Mouse (Mus musculus): ENCODE results near the gene Manba. TPM values are rescaled to one million over a fixed set of nuclear protein-coding genes. Genes with fewer than 3 reads are reported as not detected.

Manba gene
- 3.9 and 4.2 TPM in 2 replicates for polyA plus RNA-seq (2016; fragmentation: Nextera tagmentation; extraction: Ambion mirVana)

DNA sequence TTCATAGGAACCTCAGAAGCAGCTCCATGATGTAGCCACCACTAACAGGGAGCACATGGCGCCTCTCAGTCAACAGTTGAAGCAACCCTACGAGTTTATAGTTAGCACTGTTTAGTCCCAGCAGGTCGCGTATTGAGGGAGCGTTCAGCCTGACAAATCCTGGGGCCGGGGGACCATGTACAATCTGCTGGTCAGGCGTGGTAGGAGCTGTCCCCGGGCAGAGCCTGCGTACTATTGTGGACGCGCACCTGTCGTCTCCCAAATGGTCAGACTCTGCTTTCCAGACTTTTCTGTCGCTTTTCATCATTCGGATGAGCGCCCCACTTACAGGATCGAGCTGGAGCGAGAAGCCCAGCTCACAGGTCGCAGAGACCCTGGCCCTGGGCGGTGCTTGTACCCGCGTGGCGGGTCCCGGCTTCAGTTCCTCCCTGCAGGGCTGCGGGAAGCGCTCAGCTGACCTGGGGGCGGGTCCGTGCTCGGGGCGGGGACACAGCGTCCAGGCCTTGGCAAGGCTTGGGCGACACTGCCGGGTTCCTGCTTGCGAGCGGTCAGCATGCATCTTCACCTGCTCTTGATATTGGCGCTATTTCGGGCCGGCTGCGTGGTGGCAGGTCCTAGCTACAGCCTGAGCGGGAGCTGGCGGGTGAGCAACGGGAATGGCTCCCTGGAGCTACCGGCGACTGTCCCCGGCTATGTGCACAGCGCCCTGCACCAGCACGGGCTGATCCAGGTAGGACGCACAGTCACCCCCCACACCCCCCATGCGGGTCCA, at the start of gene Manba:
Gene Manba (plus strand): TSS at position 484 of the 772 bp plus-strand sequence.
- WGBS: 3% methylated on average over 48 of the region's 48 CpGs
- peaks cover 13% of the 10 kb centered on the region for H3K4me1 ChIP-seq
- DNase-seq (ENCODE audit: low spot score): peak; percentile 77
- no peaks in the 10 kb centered on the region for H3K9me3 ChIP-seq (replicated peaks)
- H3K36me3 ChIP-seq: no peaks in the 10 kb centered on the region
- peak within 1 kb of the TSS; percentile 61 for H3K4me3 ChIP-seq
- peak within 1 kb of the TSS; percentile 53 for H3K27ac ChIP-seq (replicated peaks)
- peaks cover 18% of the 10 kb centered on the region for H3K27me3 ChIP-seq (ENCODE audit: low read depth, poor library complexity, severe bottlenecking)

DNA sequence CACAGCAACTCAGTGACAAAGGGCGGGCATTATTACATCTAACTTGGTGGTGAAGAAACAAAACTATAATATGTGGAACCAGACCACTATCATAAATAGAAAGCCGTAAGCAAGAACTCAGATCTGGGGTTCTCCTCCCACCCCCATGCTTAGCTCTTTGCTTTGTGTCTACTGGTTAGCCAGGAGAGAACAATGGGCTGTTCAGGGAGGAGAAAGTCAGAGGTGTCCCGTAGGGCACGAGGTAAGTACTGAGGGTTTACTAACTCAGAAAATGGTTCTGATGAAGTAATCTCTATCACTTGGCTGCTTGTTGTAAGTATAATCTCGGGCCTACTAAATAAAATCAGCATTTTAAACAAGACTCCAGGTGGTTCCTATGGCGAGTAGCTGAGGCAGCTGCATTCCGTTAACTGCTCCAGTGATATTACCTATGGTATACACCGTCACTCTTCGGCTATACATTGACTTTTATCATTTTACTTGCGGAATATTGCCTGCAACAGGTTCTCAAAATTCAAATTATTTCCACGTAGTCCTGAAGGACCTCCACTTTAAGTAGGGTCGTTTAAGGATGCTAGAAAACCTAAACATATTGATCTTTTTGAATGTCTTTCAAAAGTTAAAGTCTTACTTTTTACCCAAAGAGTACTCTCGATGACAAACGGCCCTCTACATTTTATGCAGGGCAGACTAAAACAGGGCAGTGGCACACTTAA, 48.4 kb upstream of the Manba start:
- Histone ChIP-seq H3K27ac (replicated peaks) (peak overlapping the region; percentile 100), H3K36me3 (peaks cover 31% of the 10 kb centered on the region), H3K9me3 (replicated peaks) (no peaks in the 10 kb centered on the region), H3K4me1 (peaks cover 33% of the 10 kb centered on the region), H3K27me3 (ENCODE audit: low read depth, poor library complexity, severe bottlenecking) (no peaks in the 10 kb centered on the region), H3K4me3 (peak overlapping the region; percentile 91)
- WGBS: 41% methylated on average over 14 of the region's 14 CpGs
- DNase-seq (ENCODE audit: low spot score): no peak

DNA sequence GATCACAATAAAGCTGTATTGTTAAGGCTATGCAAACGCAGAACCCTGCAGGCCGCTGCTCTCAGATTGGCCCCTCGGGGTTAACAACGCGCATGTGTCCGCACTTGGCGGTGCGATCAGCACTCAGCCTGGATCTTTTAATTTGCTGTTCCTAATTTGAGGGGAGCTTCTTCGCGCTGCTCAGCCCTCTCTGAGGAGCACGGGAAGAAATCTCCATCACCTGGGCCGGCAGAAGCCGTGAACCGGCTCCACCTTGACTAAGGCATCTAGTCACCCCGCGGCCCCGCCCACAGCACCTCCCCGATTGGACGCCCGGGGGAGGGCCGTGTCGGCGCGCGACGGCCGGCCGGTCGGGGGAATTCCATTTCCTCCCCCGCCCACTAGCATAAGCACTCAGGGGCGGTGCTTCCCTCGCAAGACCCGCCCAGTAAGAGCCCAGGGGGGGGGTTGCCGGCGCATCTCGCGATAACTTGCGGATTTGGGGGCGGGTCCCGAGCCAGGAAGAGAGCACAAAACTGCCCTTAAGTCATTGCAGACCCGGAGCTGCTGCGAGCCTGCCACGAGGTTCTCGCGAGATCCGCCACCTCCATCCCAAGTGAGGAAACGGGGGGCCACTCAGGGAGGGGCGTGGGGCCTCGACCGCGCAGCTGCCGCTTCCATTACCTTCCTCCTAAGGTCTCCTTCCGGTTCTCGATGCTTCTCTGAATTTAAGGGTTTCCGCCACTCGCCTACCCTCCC, 47.5 kb upstream of the Manba start, which contains the start of gene Ube2d3:
Gene Ube2d3 (plus strand): TSS at position 392 of the 738 bp plus-strand sequence.
- Histone ChIP-seq H3K9me3 (replicated peaks) (no peaks in the 10 kb centered on the region), H3K27ac (replicated peaks) (peak within 1 kb of the TSS; percentile 100), H3K4me3 (peak within 1 kb of the TSS; percentile 91), H3K4me1 (peaks cover 33% of the 10 kb centered on the region), H3K36me3 (peaks cover 38% of the 10 kb centered on the region), H3K27me3 (ENCODE audit: low read depth, poor library complexity, severe bottlenecking) (no peaks in the 10 kb centered on the region)
- DNase-seq (ENCODE audit: low spot score): peak; percentile 99
- under 1% methylated on average over 56 of the region's 56 CpGs for WGBS

DNA sequence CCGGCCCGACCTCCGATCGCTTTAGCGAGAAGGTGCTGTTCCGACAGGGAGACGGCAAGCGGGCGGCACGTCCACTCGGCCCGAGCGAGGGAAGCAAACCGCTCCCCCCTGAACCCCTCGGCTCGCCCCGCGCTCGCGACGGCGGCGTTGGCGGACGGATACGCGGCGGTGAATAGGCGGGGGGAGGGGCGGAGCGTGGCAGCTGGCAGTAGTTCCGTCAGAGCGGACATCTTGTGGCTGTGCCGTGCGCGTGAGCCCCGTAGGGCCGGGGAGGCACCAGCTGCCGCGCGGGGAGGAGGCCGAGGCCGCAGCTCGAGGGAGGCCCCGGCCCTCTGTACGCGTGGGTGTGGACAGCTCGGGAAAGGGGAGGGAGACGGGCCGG, 46.9 kb upstream of the Manba start:
- under 1% methylated on average over 42 of the region's 50 CpGs for WGBS
- H3K4me1 ChIP-seq: peaks cover 39% of the 10 kb centered on the region
- peaks cover 38% of the 10 kb centered on the region for H3K36me3 ChIP-seq
- H3K27me3 ChIP-seq (ENCODE audit: low read depth, poor library complexity, severe bottlenecking): no peaks in the 10 kb centered on the region
- peak; percentile 96 for DNase-seq (ENCODE audit: low spot score)
- H3K4me3 ChIP-seq: peak overlapping the region; percentile 91
- H3K27ac ChIP-seq (replicated peaks): peak overlapping the region; percentile 100
- no peaks in the 10 kb centered on the region for H3K9me3 ChIP-seq (replicated peaks)

DNA sequence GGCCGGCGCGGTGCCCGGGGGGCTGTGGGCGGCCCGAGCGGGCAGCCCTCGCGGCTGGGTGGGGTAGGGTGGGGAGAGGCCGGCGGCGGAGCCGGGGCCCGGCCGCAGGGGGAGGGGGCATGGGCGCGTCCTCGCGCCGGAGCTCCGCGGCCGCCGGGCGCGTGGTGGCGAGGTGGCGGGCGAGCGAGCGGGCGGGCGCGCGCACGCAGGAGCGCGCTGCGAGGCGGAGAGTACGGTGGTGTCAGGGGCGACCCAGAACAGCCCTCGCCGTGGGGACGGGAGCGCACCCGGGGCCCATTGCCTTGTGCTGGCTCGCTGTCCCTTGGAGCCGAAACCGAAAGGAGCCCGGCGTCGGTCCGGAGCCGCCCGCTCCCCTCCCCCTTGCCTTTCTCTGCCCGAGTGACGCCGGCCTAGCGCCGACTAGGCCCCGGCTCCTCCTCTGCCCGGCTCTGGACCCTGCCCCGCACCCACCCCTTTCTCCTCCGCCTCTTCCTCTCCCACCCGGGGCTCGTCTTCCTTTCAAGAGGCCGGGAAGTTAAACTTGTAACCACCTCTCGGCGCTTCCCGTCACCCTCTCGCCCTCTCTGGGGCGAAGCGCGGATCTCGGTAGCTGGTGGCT, 46.4 kb upstream of the Manba start:
- Histone ChIP-seq H3K27ac (replicated peaks) (peak overlapping the region; percentile 100), H3K4me1 (peaks cover 39% of the 10 kb centered on the region), H3K27me3 (ENCODE audit: low read depth, poor library complexity, severe bottlenecking) (no peaks in the 10 kb centered on the region), H3K36me3 (peaks cover 43% of the 10 kb centered on the region), H3K9me3 (replicated peaks) (no peaks in the 10 kb centered on the region), H3K4me3 (peak overlapping the region; percentile 91)
- 0% methylated on average over 57 of the region's 76 CpGs for WGBS
- DNase-seq (ENCODE audit: low spot score): peak; percentile 81

DNA sequence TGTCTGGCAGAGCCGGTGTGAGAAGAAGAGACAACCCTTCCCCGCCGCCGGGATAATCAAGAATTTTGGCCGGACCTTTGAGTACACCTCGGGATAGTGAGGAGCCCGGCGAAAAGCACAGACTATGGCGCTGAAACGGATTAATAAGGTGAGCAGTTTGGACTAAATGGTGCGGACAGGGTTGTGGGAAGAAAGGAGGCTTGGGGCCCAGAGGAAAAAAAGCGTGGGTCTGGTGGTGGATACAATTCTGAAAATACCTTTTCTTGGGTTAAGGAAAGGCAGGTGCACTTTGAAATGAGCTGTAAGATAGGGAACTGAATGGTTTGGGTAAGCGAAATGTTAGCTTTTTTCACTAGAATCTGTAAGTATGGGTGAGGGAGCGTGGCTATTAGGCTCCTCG, 45.8 kb upstream of the Manba start:
- peaks cover 49% of the 10 kb centered on the region for H3K36me3 ChIP-seq
- peak overlapping the region; percentile 91 for H3K4me3 ChIP-seq
- no peak for DNase-seq (ENCODE audit: low spot score)
- peak overlapping the region; percentile 100 for H3K27ac ChIP-seq (replicated peaks)
- 5% methylated on average over 15 of the region's 15 CpGs for WGBS
- H3K4me1 ChIP-seq: peaks cover 39% of the 10 kb centered on the region
- no peaks in the 10 kb centered on the region for H3K9me3 ChIP-seq (replicated peaks)
- no peaks in the 10 kb centered on the region for H3K27me3 ChIP-seq (ENCODE audit: low read depth, poor library complexity, severe bottlenecking)

DNA sequence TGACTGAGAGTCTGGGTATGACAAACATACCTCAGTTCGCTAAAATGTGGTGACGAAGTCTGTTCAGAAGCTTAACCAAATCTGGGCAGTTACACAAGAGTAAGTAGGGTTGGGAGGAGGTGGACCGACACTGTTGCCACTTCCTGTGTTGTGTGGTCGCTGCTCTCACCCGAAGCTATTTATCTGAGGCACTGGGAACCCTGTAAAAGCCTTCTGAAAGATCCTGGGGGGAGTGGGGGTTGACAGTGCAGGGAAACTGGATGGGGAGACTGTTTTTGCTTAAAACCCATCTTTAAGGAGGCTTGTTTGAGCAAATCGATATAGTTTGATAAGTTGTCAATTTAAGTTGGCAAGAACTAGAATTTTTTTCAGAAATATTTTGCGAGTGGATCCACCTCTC, 45.2 kb upstream of the Manba start:
- Histone ChIP-seq H3K4me3 (peak overlapping the region; percentile 91), H3K27me3 (ENCODE audit: low read depth, poor library complexity, severe bottlenecking) (no peaks in the 10 kb centered on the region), H3K36me3 (peaks cover 55% of the 10 kb centered on the region), H3K27ac (replicated peaks) (peak overlapping the region; percentile 100; the same call in 1 of the 2 replicates), H3K9me3 (replicated peaks) (no peaks in the 10 kb centered on the region), H3K4me1 (peaks cover 39% of the 10 kb centered on the region)
- WGBS: 36% methylated on average over 7 of the region's 7 CpGs
- DNase-seq (ENCODE audit: low spot score): peak; percentile 15

DNA sequence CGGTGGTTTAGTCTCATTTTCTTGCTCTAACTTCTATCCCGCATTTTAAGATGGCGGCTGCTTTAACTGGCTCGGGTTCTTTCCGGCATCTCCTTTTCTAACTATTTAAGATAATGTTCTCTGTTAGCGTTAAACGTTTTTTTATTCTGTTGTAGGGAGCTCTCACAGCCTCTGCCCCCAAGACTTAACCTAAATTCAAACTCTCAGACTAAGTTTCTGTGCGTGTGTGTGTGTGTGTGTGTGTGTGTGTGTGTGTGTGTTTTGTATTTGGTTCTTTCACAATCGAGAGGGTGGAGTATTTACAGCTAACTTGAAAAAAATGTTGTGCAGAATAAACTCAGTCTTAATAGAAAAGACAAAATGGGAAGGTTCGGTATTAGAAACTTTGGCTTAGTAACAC, 44.8 kb upstream of the Manba start:
- peaks cover 59% of the 10 kb centered on the region for H3K36me3 ChIP-seq
- DNase-seq (ENCODE audit: low spot score): no peak

DNA sequence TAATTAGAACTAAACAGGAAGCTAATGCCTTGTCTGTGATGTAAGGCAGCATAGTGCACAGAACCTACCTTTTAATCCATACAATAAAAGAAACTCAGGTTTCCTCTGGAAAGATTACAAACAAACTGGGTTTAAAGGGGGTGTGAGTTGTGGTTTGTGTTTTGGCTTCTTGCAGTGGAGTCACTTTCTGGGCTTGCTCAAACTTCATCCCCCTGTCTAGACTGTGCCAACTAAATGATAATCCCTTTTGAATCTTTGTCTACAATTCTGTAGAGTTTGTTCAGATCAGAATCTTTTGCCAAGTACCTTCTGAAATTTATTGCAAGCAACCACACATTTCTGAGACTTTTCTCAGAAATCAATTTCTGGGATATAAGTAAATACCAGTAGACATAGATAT, 40.5 kb upstream of the Manba start:
- Histone ChIP-seq H3K27me3 (ENCODE audit: low read depth, poor library complexity, severe bottlenecking) (no peaks in the 10 kb centered on the region), H3K27ac (replicated peaks) (no peak overlapping the region), H3K4me3 (no peak overlapping the region), H3K36me3 (peaks cover 95% of the 10 kb centered on the region), H3K4me1 (peaks cover 27% of the 10 kb centered on the region), H3K9me3 (replicated peaks) (no peaks in the 10 kb centered on the region)
- DNase-seq (ENCODE audit: low spot score): no peak

More for the DNA sequence above, 44.8 kb upstream of the Manba start:
- H3K4me1 ChIP-seq: peaks cover 39% of the 10 kb centered on the region
- H3K27ac ChIP-seq (replicated peaks): no peak overlapping the region
- peak overlapping the region; percentile 91 for H3K4me3 ChIP-seq
- H3K9me3 ChIP-seq (replicated peaks): no peaks in the 10 kb centered on the region
- H3K27me3 ChIP-seq (ENCODE audit: low read depth, poor library complexity, severe bottlenecking): no peaks in the 10 kb centered on the region
- 75% methylated on average over 10 of the region's 10 CpGs for WGBS

DNA sequence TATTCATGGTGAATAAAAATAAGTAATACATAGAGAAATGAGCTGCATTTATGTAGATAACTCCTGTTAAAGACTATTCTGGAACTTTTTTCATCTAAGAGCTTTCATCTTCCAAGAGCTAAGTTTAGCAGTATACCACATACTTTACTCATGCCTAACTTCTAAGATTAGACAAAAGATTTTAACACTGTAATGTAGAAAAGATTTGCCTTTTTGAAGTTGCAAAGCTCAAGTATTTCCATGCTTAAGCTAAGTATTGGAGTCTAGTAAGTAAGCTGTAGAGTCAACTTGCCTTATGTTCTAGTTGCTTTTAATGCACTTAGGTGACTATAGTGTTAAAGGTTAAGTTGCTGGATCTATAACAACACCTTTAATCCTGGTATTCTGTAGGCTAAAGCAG, 26.4 kb upstream of the Manba start:
- Histone ChIP-seq H3K4me3 (no peak overlapping the region), H3K9me3 (replicated peaks) (no peaks in the 10 kb centered on the region), H3K36me3 (peaks cover 99% of the 10 kb centered on the region)

DNA sequence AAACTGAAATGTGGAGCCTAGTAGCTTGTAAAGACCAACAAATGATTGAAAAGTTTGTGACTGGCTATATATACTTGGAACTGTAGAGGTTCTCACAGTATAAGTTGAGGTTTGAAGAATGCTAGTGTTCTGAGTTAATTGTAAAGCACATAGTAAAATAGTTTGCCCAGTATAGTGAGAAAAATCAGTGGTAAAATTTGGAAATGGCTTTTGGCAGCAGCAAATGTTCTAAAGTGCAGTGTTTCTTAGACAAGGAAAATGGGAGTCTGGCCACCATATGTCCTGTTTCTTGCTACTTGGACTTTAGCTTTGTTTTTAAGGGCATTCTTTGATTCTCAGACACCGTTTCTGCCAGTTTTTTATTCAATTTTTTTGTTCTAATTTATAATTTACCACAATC, 17.0 kb upstream of the Manba start:
- WGBS: 89% methylated on average over 1 of the region's 1 CpGs
- H3K36me3 ChIP-seq: peaks cover 35% of the 10 kb centered on the region
- H3K4me1 ChIP-seq: no peaks in the 10 kb centered on the region
- no peaks in the 10 kb centered on the region for H3K27me3 ChIP-seq (ENCODE audit: low read depth, poor library complexity, severe bottlenecking)
- no peak overlapping the region for H3K27ac ChIP-seq (replicated peaks)
- H3K4me3 ChIP-seq: no peak overlapping the region
- no peaks in the 10 kb centered on the region for H3K9me3 ChIP-seq (replicated peaks)
- DNase-seq (ENCODE audit: low spot score): no peak

More for the DNA sequence above, 26.4 kb upstream of the Manba start:
- Histone ChIP-seq H3K4me1 (no peaks in the 10 kb centered on the region), H3K27ac (replicated peaks) (no peak overlapping the region), H3K27me3 (ENCODE audit: low read depth, poor library complexity, severe bottlenecking) (no peaks in the 10 kb centered on the region)
- no peak for DNase-seq (ENCODE audit: low spot score)

DNA sequence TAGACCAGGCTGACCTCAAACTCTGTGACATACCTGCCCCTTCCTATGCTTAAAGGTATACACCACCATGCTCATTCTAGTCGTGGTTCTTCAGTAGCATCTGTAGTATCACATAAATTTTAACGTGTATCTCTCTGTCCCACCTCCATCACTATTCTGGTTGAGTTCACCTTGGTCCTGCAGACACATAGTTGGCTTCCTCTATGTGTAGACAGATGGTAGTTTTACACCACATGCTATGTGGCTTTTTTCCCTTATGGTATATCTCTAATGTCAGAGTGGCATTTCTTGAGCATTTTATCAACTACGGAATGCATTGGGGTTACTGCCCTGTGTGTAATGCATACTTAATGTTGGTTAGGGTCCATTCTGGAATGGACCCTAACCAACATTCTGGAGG, 16.3 kb upstream of the Manba start:
- no peak overlapping the region for H3K27ac ChIP-seq (replicated peaks)
- DNase-seq (ENCODE audit: low spot score): no peak
- H3K4me1 ChIP-seq: no peaks in the 10 kb centered on the region
- H3K9me3 ChIP-seq (replicated peaks): no peaks in the 10 kb centered on the region
- no peaks in the 10 kb centered on the region for H3K27me3 ChIP-seq (ENCODE audit: low read depth, poor library complexity, severe bottlenecking)
- 69% methylated on average over 3 of the region's 3 CpGs for WGBS
- peaks cover 28% of the 10 kb centered on the region for H3K36me3 ChIP-seq
- no peak overlapping the region for H3K4me3 ChIP-seq
